Mouse (Mus musculus) lung, embryonic 14.5 days (tissue): Measurements from ENCODE around the gene Smc4. TPM values are rescaled to one million over a fixed set of nuclear protein-coding genes. Genes with fewer than 3 reads are reported as not detected.
A peak's percentile ranks its signal among the peaks of the same experiment; 100 is the strongest.

Source experiments
- ATAC-seq: fragments of 200-750 bp; cut with Nextera tagmentation; 2 replicates; pipeline ENCODE4 v1.8.0; 2017; ENCODE audit warnings: mild to moderate bottlenecking, moderate TSS enrichment, moderate library complexity; ENCODE audit not compliant: insufficient read depth
- DNase-seq: peaks from one replicate; pipeline ENCODE4 v3.0.0-alpha.2; 2015
- H3K27ac ChIP-seq: fragments of 300-500 bp; sonication (generic); 2 replicates; pipeline ENCODE4 v1.5.1; 2014; ENCODE audit warnings: low read depth, mild to moderate bottlenecking, moderate library complexity
- H3K27me3 ChIP-seq: fragments of 300-500 bp; sonication (generic); 2 replicates; pipeline ENCODE4 v1.6.1; 2014; ENCODE audit warnings: low read length, control low read depth; ENCODE audit not compliant: insufficient read depth
- H3K36me3 ChIP-seq: fragments of 300-500 bp; sonication (generic); 2 replicates; pipeline ENCODE4 v1.6.1; 2014; ENCODE audit warnings: control low read depth; ENCODE audit not compliant: insufficient read depth
- H3K4me1 ChIP-seq: fragments of 300-500 bp; sonication (generic); 2 replicates; pipeline ENCODE4 v1.6.1; 2014; ENCODE audit warnings: antibody characterized with exemption, control low read depth; ENCODE audit not compliant: insufficient read depth
- H3K4me2 ChIP-seq: fragments of 300-500 bp; sonication (generic); 2 replicates; pipeline ENCODE4 v1.6.1; 2014; ENCODE audit warnings: mild to moderate bottlenecking
- H3K4me3 ChIP-seq: fragments of 300-500 bp; sonication (generic); 2 replicates; pipeline ENCODE4 v1.5.1; 2014; ENCODE audit warnings: low read depth, low read length
- H3K9ac ChIP-seq: fragments of 300-500 bp; sonication (generic); 2 replicates; pipeline ENCODE4 v1.6.1; 2014
- H3K9me3 ChIP-seq: fragments of 300-500 bp; sonication (generic); 2 replicates; pipeline ENCODE4 v1.6.1; 2016; ENCODE audit warnings: low read depth, low read length, control low read depth
- CTCF ChIP-seq: IDR thresholded peaks from 2 replicates; pipeline ENCODE4 v1.5.1; 2016; ENCODE audit warnings: antibody characterized with exemption, low read depth
- WGBS: fragments of 180-500 bp; shearing (Covaris S2); extraction: QIAGEN DNeasy Blood & Tissue Kit; methylation state at CpG from one replicate; pipeline ENCODE4 v1.1.7; 2014; 5-methylcytosine and 5-hydroxymethylcytosine counted together
- polyA plus RNA-seq: library from polyadenylated mRNA; unstranded; fragments of >200 nt; fragmentation: Nextera tagmentation; extraction: Ambion mirVana; gene quantifications from 2 replicates; pipeline ENCODE4 v1.2.1, GENCODE M21; 2014

Gene Smc4
- polyA plus RNA-seq, 1 experiment from 2014 or later = 211 TPM

DNA sequence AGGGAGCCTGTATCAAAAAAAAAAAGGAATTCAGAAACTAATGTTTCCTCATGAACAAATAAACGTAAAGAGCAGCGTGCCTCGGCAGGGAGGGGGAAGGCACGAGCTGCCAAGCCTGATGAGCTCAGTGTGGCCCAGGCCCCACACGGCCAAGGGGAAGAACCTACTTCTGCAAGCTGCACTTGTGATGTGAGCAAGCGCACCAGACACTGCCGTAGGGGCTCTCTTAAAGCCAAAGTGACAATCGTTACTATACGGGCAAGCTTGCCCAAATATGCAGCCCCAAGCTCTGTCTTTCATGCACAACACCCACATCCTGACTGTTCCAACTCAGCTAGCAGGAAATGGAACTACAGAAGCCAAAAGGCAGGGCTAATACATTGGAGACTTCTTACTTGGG lies 23.6 kb upstream of the Smc4 start:
- ATAC-seq = no peak
- WGBS = 61% methylated on average over 9 of the region's 9 CpGs

DNA sequence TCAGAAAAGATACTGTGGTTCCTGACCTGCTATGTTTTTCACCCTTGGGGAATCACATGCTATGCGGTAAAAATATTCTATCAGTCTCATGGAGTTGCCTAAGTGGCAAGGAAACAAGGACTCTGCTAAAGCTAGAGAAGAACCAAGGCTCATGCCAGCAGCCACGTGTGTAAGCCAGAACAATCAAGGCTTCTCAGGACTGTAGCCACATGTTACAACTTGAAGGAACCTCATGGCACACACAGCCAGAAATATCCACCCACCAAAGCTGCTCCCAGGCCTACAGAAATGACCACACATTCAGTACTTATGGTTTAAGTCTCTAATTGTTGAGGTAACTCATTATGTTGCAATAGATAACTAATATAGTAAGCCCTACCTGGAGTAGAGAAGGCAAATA lies 18.0 kb upstream of the Smc4 start:
- no peak overlapping the region for H3K4me2 ChIP-seq
- no peak for TF ChIP-seq CTCF
- no peaks in the 10 kb centered on the region for H3K4me1 ChIP-seq
- H3K9ac ChIP-seq = no peak overlapping the region
- no peak overlapping the region for H3K4me3 ChIP-seq
- 79% methylated on average over 2 of the region's 2 CpGs for WGBS
- DNase-seq (no peak), ATAC-seq (no peak)
- no peaks in the 10 kb centered on the region for H3K9me3 ChIP-seq
- peaks cover 21% of the 10 kb centered on the region for H3K36me3 ChIP-seq
- H3K27me3 ChIP-seq = no peaks in the 10 kb centered on the region
- H3K27ac ChIP-seq = no peak overlapping the region

More for the DNA sequence above, 23.6 kb upstream of the Smc4 start:
- Histone ChIP-seq H3K27me3 (no peaks in the 10 kb centered on the region), H3K4me2 (no peak overlapping the region), H3K27ac (no peak overlapping the region), H3K9me3 (no peaks in the 10 kb centered on the region), H3K36me3 (peaks cover 11% of the 10 kb centered on the region), H3K4me3 (no peak overlapping the region), H3K9ac (no peak overlapping the region), H3K4me1 (no peaks in the 10 kb centered on the region)
- peak; percentile 7 for DNase-seq
- TF ChIP-seq CTCF = no peak

DNA sequence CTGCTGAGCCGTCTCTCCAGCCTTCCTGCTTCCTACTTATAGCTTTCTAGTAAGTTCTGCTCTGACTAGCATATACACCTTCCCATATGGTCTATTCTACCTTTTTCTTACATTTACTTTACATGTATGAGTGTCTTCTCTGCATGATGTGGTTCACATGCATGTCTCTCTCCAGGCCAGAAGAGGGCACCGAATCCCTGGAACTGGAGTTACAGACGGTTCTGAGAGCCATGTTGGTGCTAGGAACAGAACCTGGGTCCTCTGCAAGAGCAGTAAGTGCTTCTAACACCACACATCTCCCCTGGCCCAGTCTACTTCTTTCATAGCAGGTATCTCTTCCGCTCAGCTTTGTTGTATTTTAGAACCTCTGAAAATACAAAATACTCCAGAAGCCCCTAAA lies 1.8 kb upstream of the Smc4 start:
- H3K9ac ChIP-seq = no peak overlapping the region
- no peaks in the 10 kb centered on the region for H3K27me3 ChIP-seq
- DNase-seq = no peak
- no peak overlapping the region for H3K4me2 ChIP-seq
- TF ChIP-seq CTCF = 0 out of 2 replicates have a peak, but pooled peaks have one; percentile 16
- ATAC-seq = no peak
- H3K4me1 ChIP-seq = peaks cover 3% of the 10 kb centered on the region; the same call in 1 of the 2 replicates
- no peaks in the 10 kb centered on the region for H3K9me3 ChIP-seq
- no peak overlapping the region for H3K27ac ChIP-seq
- 0 out of 2 replicates have a peak, but pooled peaks cover 5% of the 10 kb centered on the region for H3K36me3 ChIP-seq
- 89% methylated on average over 4 of the region's 4 CpGs for WGBS
- H3K4me3 ChIP-seq = no peak overlapping the region

DNA sequence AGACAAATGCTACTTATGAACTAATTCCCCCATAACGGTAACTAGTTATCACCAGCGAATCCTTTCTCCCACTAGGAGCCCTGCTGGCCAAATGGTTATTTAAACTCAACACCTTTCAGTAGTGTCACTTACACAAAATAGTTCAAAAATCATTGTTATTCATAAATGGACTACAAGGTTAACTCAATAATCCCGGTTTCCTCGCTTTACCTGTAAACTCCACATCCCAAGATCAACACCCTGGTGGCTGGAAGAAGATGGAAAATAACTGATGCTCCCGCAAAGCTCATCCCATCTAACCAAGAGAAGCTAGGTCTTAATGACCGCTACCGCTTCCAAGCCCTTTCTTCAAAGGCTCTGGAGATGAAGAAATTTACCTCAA lies 492 bp upstream of the Smc4 start:
- Histone ChIP-seq H3K36me3 (0 out of 2 replicates have a peak, but pooled peaks cover 5% of the 10 kb centered on the region), H3K4me2 (peak overlapping the region; percentile 70), H3K9ac (peak overlapping the region; percentile 53), H3K4me1 (peaks cover 3% of the 10 kb centered on the region; the same call in 1 of the 2 replicates), H3K27me3 (no peaks in the 10 kb centered on the region), H3K4me3 (peak overlapping the region; percentile 99), H3K9me3 (no peaks in the 10 kb centered on the region), H3K27ac (peak overlapping the region; percentile 98)
- ATAC-seq (peak; percentile 1), DNase-seq (peak; percentile 57)
- TF ChIP-seq CTCF = peak; percentile 29
- WGBS = 1% methylated on average over 7 of the region's 7 CpGs

DNA sequence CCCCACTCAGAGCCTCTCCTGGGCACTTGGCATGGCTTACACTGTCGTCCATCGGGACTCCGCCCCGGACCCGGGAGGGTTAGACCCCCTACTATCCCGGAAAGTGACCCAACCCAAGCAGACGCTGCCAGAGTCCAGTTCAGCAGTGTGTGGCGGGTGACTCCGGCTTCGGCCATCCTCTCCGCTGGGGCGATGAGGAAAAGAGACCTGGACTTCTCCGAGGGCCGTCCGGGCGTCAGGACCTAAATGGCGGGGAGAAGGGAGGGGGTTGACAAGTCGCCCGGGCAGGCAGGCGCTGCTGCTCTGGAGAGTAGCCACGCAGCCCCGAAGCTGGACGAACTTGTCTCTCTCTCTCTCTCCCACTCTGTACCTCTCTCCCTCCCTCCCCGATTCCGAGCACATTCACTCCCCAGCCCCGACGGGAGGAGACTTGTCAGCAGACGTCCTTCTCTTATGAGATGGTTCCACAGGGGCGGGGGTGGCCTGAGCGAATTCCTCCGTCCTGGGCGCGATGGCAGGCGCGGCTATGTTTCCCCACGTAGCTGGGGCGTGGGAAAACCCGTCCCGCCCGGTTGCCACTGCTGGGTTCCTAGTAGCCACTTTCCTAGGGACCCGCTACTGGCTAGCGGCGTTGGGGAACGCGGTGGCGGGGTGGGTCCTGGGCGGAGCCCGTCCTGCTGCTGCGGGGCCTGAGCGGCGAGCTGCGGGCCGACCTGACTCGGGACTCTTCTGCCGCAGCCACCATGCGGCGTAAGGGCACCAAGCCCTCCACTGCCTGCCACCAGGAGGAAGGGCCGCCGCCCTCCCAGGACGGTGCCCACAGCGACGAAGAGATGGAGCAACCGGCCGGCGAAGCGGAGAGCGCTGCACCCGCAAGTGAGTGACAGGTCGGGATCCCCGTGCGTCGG lies 1.1 kb downstream of the Smc4 start:
- Histone ChIP-seq H3K36me3 (peaks cover 10% of the 10 kb centered on the region), H3K4me3 (peak overlapping the region; percentile 99), H3K9ac (peak overlapping the region; percentile 97), H3K27me3 (no peaks in the 10 kb centered on the region), H3K4me1 (peaks cover 3% of the 10 kb centered on the region; the same call in 1 of the 2 replicates), H3K4me2 (peak overlapping the region; percentile 90), H3K27ac (peak overlapping the region; percentile 98), H3K9me3 (no peaks in the 10 kb centered on the region)
- DNase-seq (peak; percentile 74), ATAC-seq (peak; percentile 72)
- WGBS = under 1% methylated on average over 72 of the region's 72 CpGs
- TF ChIP-seq CTCF = no peak; the same call in 1 of the 2 replicates

DNA sequence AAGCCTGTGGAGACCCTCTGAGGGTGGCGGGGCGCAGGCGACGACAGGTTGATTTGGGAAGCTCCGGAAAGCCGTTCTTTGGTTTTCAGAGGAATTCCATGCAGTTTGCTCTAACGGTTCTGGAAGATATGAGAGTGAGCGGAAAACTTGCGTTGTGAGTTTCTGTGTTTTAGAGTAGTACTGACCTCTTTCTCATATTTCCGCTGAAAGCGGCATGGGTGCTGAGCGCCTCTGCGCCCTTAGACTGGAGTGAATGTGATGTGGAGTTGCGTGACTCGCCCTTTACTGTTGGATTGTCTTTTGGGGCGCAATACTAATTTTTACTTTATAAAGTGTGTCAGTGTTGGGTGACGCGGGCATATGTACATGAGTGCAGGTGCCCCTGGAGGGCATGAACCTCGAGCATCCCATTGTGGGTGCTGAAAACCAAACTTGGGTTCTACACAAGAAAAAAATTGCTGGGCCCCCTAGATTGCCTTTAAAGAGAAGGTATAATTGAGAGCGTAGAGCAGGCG lies 1.8 kb downstream of the Smc4 start:
- 4% methylated on average over 21 of the region's 21 CpGs for WGBS
- H3K4me1 ChIP-seq = peaks cover 3% of the 10 kb centered on the region; the same call in 1 of the 2 replicates
- peak overlapping the region; percentile 99 for H3K4me3 ChIP-seq
- H3K9ac ChIP-seq = peak overlapping the region; percentile 97
- no peaks in the 10 kb centered on the region for H3K27me3 ChIP-seq
- TF ChIP-seq CTCF = no peak
- ATAC-seq = no peak
- no peaks in the 10 kb centered on the region for H3K9me3 ChIP-seq
- DNase-seq = no peak
- peaks cover 10% of the 10 kb centered on the region for H3K36me3 ChIP-seq
- H3K4me2 ChIP-seq = peak overlapping the region; percentile 90
- H3K27ac ChIP-seq = peak overlapping the region; percentile 98

DNA sequence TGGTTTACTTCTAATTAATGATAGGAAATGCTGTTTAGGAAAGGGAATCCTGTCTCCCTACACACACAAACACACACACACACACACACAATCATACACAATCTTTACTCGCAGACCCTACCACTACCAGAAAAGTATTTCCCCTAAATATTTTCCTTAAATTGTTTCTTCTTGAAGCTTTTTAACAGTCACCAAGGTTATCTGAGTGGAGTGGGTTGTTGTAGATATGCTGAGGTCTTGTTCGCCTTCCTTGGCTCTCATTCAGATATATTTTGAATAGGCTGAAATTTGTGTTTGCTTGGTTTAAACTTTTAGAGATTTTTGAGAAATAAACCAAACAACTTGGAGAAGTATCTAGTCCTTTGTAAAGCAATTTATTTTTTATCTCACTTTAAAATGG lies 4.3 kb downstream of the Smc4 start:
- 64% methylated on average over 2 of the region's 2 CpGs for WGBS
- H3K27ac ChIP-seq = no peak overlapping the region
- H3K36me3 ChIP-seq = peaks cover 26% of the 10 kb centered on the region
- no peaks in the 10 kb centered on the region for H3K9me3 ChIP-seq
- no peak for ATAC-seq
- no peak overlapping the region for H3K4me3 ChIP-seq
- no peaks in the 10 kb centered on the region for H3K27me3 ChIP-seq
- H3K9ac ChIP-seq = no peak overlapping the region
- peaks cover 3% of the 10 kb centered on the region; the same call in 1 of the 2 replicates for H3K4me1 ChIP-seq
- no peak for DNase-seq
- no peak for TF ChIP-seq CTCF
- no peak overlapping the region; the same call in 1 of the 2 replicates for H3K4me2 ChIP-seq
